Mouse (Mus musculus) ES-Bruce4 (cell line): ENCODE data around the gene Myog. TPM values are rescaled to one million over a fixed set of nuclear protein-coding genes. Genes with fewer than 3 reads are reported as not detected.

Source experiments
- H3K27ac ChIP-seq: 2 replicates; pipeline ENCODE4 v1.5.1; 2012; ENCODE audit warnings: low read length, inconsistent platforms; ENCODE audit not compliant: insufficient read depth
- H3K27me3 ChIP-seq: 2 replicates; pipeline ENCODE4 v1.6.1; 2012; ENCODE audit warnings: mild to moderate bottlenecking, low read length, inconsistent platforms; ENCODE audit not compliant: control insufficient read depth, poor library complexity, insufficient read depth, severe bottlenecking
- H3K36me3 ChIP-seq: 2 replicates; pipeline ENCODE4 v1.6.1; 2012; ENCODE audit warnings: inconsistent platforms, mild to moderate bottlenecking, low read length, moderate library complexity; ENCODE audit not compliant: control insufficient read depth, poor library complexity, insufficient read depth, severe bottlenecking
- H3K4me1 ChIP-seq: one replicate; pipeline ENCODE4 v1.8.1; 2011; ENCODE audit warnings: low read length; ENCODE audit not compliant: control insufficient read depth, insufficient read depth
- H3K4me3 ChIP-seq: 2 replicates; pipeline ENCODE4 v1.5.1; 2011; ENCODE audit warnings: low read depth, mild to moderate bottlenecking, low read length
- H3K9ac ChIP-seq: 2 replicates; pipeline ENCODE4 v1.6.1; 2012; ENCODE audit warnings: low read depth, mild to moderate bottlenecking, inconsistent platforms; ENCODE audit not compliant: poor library complexity, severe bottlenecking
- H3K9me3 ChIP-seq: replicated peaks from 2 replicates; pipeline ENCODE4 v1.6.1; 2012; ENCODE audit warnings: mild to moderate bottlenecking, low read length, inconsistent platforms; ENCODE audit not compliant: control insufficient read depth, poor library complexity, insufficient read depth, severe bottlenecking
- CTCF ChIP-seq: IDR thresholded peaks from one replicate; pipeline ENCODE4 v1.8.1; 2011; ENCODE audit warnings: low read depth, low read length
- EP300 ChIP-seq: IDR thresholded peaks from 2 replicates; pipeline ENCODE4 v1.6.1; 2011; ENCODE audit warnings: low read depth, low read length; ENCODE audit not compliant: insufficient read depth
- POLR2A ChIP-seq: IDR thresholded peaks from one replicate; pipeline ENCODE4 v1.8.1; 2011; ENCODE audit warnings: low read length; ENCODE audit not compliant: insufficient read depth
- polyA plus RNA-seq: library from polyadenylated mRNA; stranded (reverse); fragments of >200 nt; gene quantifications from 2 replicates; pipeline ENCODE4 v1.2.4, GENCODE M21; 2011; ENCODE audit warnings: low read depth; ENCODE audit not compliant: missing spikeins, insufficient read depth, insufficient read length

The Myog gene
- polyA plus RNA-seq, 1 experiment = not detected

- peaks cover 2% of the 10 kb centered on the region for H3K4me1 ChIP-seq
- no peaks in the 10 kb centered on the region for H3K27me3 ChIP-seq
- H3K36me3 ChIP-seq = no peaks in the 10 kb centered on the region
- H3K9ac ChIP-seq = no peak overlapping the region
- TF ChIP-seq CTCF (no peak), EP300 (no peak), POLR2A (no peak)
- no peak overlapping the region for H3K27ac ChIP-seq
- H3K9me3 ChIP-seq = no peaks in the 10 kb centered on the region
- H3K4me3 ChIP-seq = no peak overlapping the region
Observed at GRCm38 (mm10) chr1:134290300-134290699, 511 bp downstream of the Myog start.

GRCm38 (mm10) chr1:134290909-134291308, 1.1 kb downstream of the Myog start:
- peaks cover 2% of the 10 kb centered on the region for H3K4me1 ChIP-seq
- H3K27ac ChIP-seq = no peak overlapping the region
- H3K9me3 ChIP-seq = no peaks in the 10 kb centered on the region
- no peak overlapping the region for H3K4me3 ChIP-seq
- no peaks in the 10 kb centered on the region for H3K27me3 ChIP-seq
- H3K9ac ChIP-seq = no peak overlapping the region
- TF ChIP-seq CTCF = peak; percentile 91
- 0 out of 2 replicates have a peak, but pooled peaks have one; percentile 32 for TF ChIP-seq EP300
- no peak for TF ChIP-seq POLR2A
- H3K36me3 ChIP-seq = no peaks in the 10 kb centered on the region

- Histone ChIP-seq H3K27ac (no peak overlapping the region), H3K4me3 (no peak overlapping the region), H3K27me3 (no peaks in the 10 kb centered on the region), H3K9me3 (no peaks in the 10 kb centered on the region), H3K9ac (no peak overlapping the region), H3K36me3 (no peaks in the 10 kb centered on the region), H3K4me1 (peaks cover 2% of the 10 kb centered on the region)
- no peak for TF ChIP-seq EP300
- no peak for TF ChIP-seq CTCF
- no peak for TF ChIP-seq POLR2A
Observed at GRCm38 (mm10) chr1:134291555-134291954, 1.8 kb downstream of the Myog start.

- Histone ChIP-seq H3K4me1 (peaks cover 2% of the 10 kb centered on the region), H3K27me3 (no peaks in the 10 kb centered on the region), H3K36me3 (no peaks in the 10 kb centered on the region), H3K9ac (no peak overlapping the region), H3K4me3 (no peak overlapping the region), H3K9me3 (no peaks in the 10 kb centered on the region), H3K27ac (no peak overlapping the region)
- no peak for TF ChIP-seq EP300
- no peak for TF ChIP-seq POLR2A
- TF ChIP-seq CTCF = no peak
Observed at GRCm38 (mm10) chr1:134292073-134292472, 2.3 kb downstream of the Myog start.

GRCm38 (mm10) chr1:134292601-134293000, 2.8 kb downstream of the Myog start:
- H3K9me3 ChIP-seq = no peaks in the 10 kb centered on the region
- no peaks in the 10 kb centered on the region for H3K36me3 ChIP-seq
- H3K27me3 ChIP-seq = no peaks in the 10 kb centered on the region
- no peak for TF ChIP-seq EP300
- TF ChIP-seq CTCF = no peak
- no peak for TF ChIP-seq POLR2A
- peaks cover 2% of the 10 kb centered on the region for H3K4me1 ChIP-seq
- no peak overlapping the region for H3K9ac ChIP-seq
- H3K4me3 ChIP-seq = no peak overlapping the region
- no peak overlapping the region for H3K27ac ChIP-seq

- H3K9ac ChIP-seq = no peak overlapping the region
- H3K9me3 ChIP-seq = no peaks in the 10 kb centered on the region
- peaks cover 2% of the 10 kb centered on the region for H3K4me1 ChIP-seq
- H3K27me3 ChIP-seq = no peaks in the 10 kb centered on the region
- no peaks in the 10 kb centered on the region for H3K36me3 ChIP-seq
- no peak overlapping the region for H3K27ac ChIP-seq
- TF ChIP-seq POLR2A (no peak), EP300 (no peak), CTCF (no peak)
- H3K4me3 ChIP-seq = no peak overlapping the region
Observed at GRCm38 (mm10) chr1:134293276-134293675, 3.5 kb downstream of the Myog start.
